Mouse (Mus musculus): ENCODE data around the gene Hnrnph1. TPM values are rescaled to one million over a fixed set of nuclear protein-coding genes. Genes with fewer than 3 reads are reported as not detected.

Hnrnph1 gene
- total and polyA plus RNA-seq, 3 experiments, result 239 to 829 (median 428) TPM

GRCm38 (mm10) chr11:50431134-50432068 lies 54.6 kb downstream of the Hnrnph1 start (continued):
- TF ChIP-seq IRF4 (IDR thresholded peaks at IDR 0.05; ENCODE audit: low read depth, low read length) (peak; percentile 46), UBTF (IDR thresholded peaks at IDR 0.05; ENCODE audit: low read depth, low read length) (no peak)

DNA sequence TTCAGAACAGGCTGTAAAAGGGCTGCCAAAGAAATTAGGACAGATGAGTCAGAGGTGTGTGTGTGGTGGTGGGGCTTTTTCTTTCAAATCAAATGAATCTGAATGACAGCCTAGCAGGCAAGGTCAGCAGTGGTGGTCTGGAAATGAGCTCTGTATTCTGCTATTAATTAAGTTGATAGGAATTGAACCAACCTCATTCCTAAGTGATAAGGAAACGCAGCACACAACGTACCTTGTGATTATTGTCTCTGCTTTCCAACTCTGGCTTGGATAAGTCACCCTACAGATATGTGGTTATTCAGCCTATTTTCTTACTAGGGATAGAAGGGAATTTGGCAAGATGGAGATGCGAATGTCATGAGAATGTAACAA lies 55.3 kb downstream of the Hnrnph1 start:
- Histone ChIP-seq H3K79me2 (replicated peaks; ENCODE audit: control insufficient read depth, extremely low read depth, insufficient read depth, poor library complexity, severe bottlenecking) (no peaks in the 10 kb centered on the region), H3K4me3 (replicated peaks in 1 of 3; ENCODE audit: low read depth in 2 of 3, low read length in 2 of 3, poor library complexity in 1 of 3) (peak overlapping the region; percentile 74 to 95 (median 83)), H3K9ac (ENCODE audit: insufficient read depth, low read depth) (peak overlapping the region; percentile 93), H3K9me3 (replicated peaks; ENCODE audit: low read length) (peaks cover 3% of the 10 kb centered on the region), H3K27ac (ENCODE audit: insufficient read depth, low read depth) (peak overlapping the region; percentile 84; the same call in 1 of the 2 replicates), H3K27me3 (replicated peaks) (no peaks in the 10 kb centered on the region), H3K4me2 (ENCODE audit: insufficient read depth, low read depth, poor library complexity, severe bottlenecking) (peak overlapping the region; percentile 93), H3K36me3 (replicated peaks in 1 of 2; ENCODE audit: control insufficient read depth in 1 of 2, insufficient read depth in 1 of 2, low read length in 1 of 2) (peaks cover 0 to 3% of the 10 kb centered on the region in 2 experiments), H3K4me1 (ENCODE audit: control insufficient read depth in 1 of 2, insufficient read depth in 2 of 2) (peaks cover 17 to 68% of the 10 kb centered on the region in 2 experiments)
- in situ Hi-C loops (cut with MboI; ENCODE audit: low pct_ligation_motif_present, low pct_unique_long_range_greater_than_20kb, low sequenced_read_pairs) (loop anchor here (10.0 kb wide), 1 partner anchor 333 kb away; no protein-coding TSS in a partner anchor), dilution Hi-C loops (cut with MboI; ENCODE audit: extremely low pct_ligation_motif_present, extremely low pct_unique_long_range_greater_than_20kb, low sequenced_read_pairs) (no loop called here)
- TF ChIP-seq IRF4 (IDR thresholded peaks at IDR 0.05; ENCODE audit: low read depth, low read length), result no peak
- peak; percentile 70; the same call in 1 of the 2 replicates for TF ChIP-seq CHD1 (IDR thresholded peaks at IDR 0.05; ENCODE audit: low read depth, low read length)
- TF ChIP-seq MEF2A (IDR thresholded peaks at IDR 0.05; ENCODE audit: borderline replicate concordance, low read depth, low read length), result peak; percentile 1; the same call in 1 of the 2 replicates
- no peak for TF ChIP-seq RAD21 (IDR thresholded peaks at IDR 0.05; ENCODE audit: low read depth, low read length)
- TF ChIP-seq SIN3A (IDR thresholded peaks at IDR 0.05; ENCODE audit: low read length), result peak; percentile 11; the same call in 1 of the 2 replicates
- no peak for DNase-seq (ENCODE audit: extremely low read depth)

DNA sequence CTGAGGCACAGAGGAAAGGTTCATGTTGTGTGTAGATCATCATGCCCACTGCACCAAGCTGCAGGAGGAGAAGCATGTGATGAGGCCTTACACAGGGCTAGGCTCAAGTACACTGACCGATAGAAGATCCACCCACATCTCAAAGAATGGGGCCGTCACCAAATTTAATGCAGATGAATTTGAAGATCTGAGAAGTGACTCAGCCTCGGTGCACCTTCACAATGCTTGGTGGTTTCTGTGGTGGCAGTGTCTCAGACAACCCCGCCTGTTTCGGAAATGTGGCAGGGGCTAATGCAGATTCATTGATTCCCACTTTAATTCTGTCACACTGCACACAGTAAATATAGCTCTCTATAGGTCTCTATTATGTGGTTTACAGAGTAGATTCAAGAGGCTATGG lies 56.1 kb downstream of the Hnrnph1 start:
- Histone ChIP-seq H3K9ac (ENCODE audit: insufficient read depth, low read depth) (no peak overlapping the region), H3K9me3 (replicated peaks; ENCODE audit: low read length) (peaks cover 3% of the 10 kb centered on the region), H3K79me2 (replicated peaks; ENCODE audit: control insufficient read depth, extremely low read depth, insufficient read depth, poor library complexity, severe bottlenecking) (no peaks in the 10 kb centered on the region), H3K27ac (ENCODE audit: insufficient read depth, low read depth) (no peak overlapping the region), H3K36me3 (replicated peaks in 1 of 2; ENCODE audit: control insufficient read depth in 1 of 2, insufficient read depth in 1 of 2, low read length in 1 of 2) (peaks cover 0 to 1% of the 10 kb centered on the region in 2 experiments), H3K4me2 (ENCODE audit: insufficient read depth, low read depth, poor library complexity, severe bottlenecking) (no peak overlapping the region), H3K4me3 (replicated peaks in 1 of 3; ENCODE audit: low read depth in 2 of 3, low read length in 2 of 3, poor library complexity in 1 of 3) (peak overlapping the region in 1 of 3 experiments; percentile 7), H3K27me3 (replicated peaks) (no peaks in the 10 kb centered on the region), H3K4me1 (ENCODE audit: control insufficient read depth in 1 of 2, insufficient read depth in 2 of 2) (peaks cover 14 to 67% of the 10 kb centered on the region in 2 experiments)
- dilution Hi-C loops (cut with MboI; ENCODE audit: extremely low pct_ligation_motif_present, extremely low pct_unique_long_range_greater_than_20kb, low sequenced_read_pairs), result no loop called here
- TF ChIP-seq HCFC1 (IDR thresholded peaks at IDR 0.05; ENCODE audit: low read depth, low read length) (no peak), EP300 (IDR thresholded peaks at IDR 0.05; ENCODE audit: low read length) (no peak), MAZ (IDR thresholded peaks at IDR 0.05; ENCODE audit: low read depth, low read length) (no peak), ELF1 (IDR thresholded peaks at IDR 0.05; ENCODE audit: low read depth, low read length) (no peak), NELFE (IDR thresholded peaks at IDR 0.05; ENCODE audit: low read depth, low read length) (no peak), MAX (IDR thresholded peaks at IDR 0.05; ENCODE audit: low read length) (no peak), SMC3 (IDR thresholded peaks at IDR 0.05; ENCODE audit: low read depth, low read length) (no peak), GABPA (IDR thresholded peaks at IDR 0.05; ENCODE audit: insufficient replicate concordance, low read depth, low read length) (no peak), PAX5 (IDR thresholded peaks at IDR 0.05; ENCODE audit: low read length) (no peak), E2F4 (IDR thresholded peaks at IDR 0.05; ENCODE audit: insufficient replicate concordance, low read depth, low read length) (no peak), ZMIZ1 (IDR thresholded peaks at IDR 0.05; ENCODE audit: low read depth, low read length) (no peak), POLR2AphosphoS2 (IDR thresholded peaks at IDR 0.05; ENCODE audit: low read depth, low read length) (no peak), ETS1 (conservative IDR thresholded peaks at IDR 0.05; ENCODE audit: low read depth, low read length) (no peak; the same call in 1 of the 2 replicates), MXI1 (IDR thresholded peaks at IDR 0.05; ENCODE audit: low read depth, low read length) (no peak), UBTF (IDR thresholded peaks at IDR 0.05; ENCODE audit: low read depth, low read length) (no peak), MAFK (IDR thresholded peaks at IDR 0.05; ENCODE audit: insufficient replicate concordance, low read length) (no peak)
- in situ Hi-C loops (cut with MboI; ENCODE audit: low pct_ligation_motif_present, low pct_unique_long_range_greater_than_20kb, low sequenced_read_pairs), result loop anchor here (10.0 kb wide), 1 partner anchor 332 kb away; no protein-coding TSS in a partner anchor
- DNase-seq (ENCODE audit: extremely low read depth), result peak; percentile 77

Measured in CH12.LX (cell line).